Mouse (Mus musculus) midbrain, postnatal 0 days (tissue): Measurements from ENCODE around the gene Yipf3. TPM values are rescaled to one million over a fixed set of nuclear protein-coding genes. Genes with fewer than 3 reads are reported as not detected.

ENCODE experiments used
- ATAC-seq: fragments of 200-750 bp; cut with Nextera tagmentation; 2 replicates; pipeline ENCODE4 v1.8.0; 2017; ENCODE audit warnings: moderate number of reproducible peaks, mild to moderate bottlenecking, moderate TSS enrichment, moderate library complexity; ENCODE audit not compliant: low FRiP score
- DNase-seq: peaks from one replicate; pipeline ENCODE4 v3.0.0-alpha.2; 2015; ENCODE audit warnings: low spot score
- H3K27ac ChIP-seq: fragments of 300-500 bp; sonication (generic); 2 replicates; pipeline ENCODE4 v1.5.1; 2014; ENCODE audit warnings: low read depth, mild to moderate bottlenecking, low read length, mixed read lengths
- H3K27me3 ChIP-seq: fragments of 300-500 bp; sonication (generic); 2 replicates; pipeline ENCODE4 v1.6.1; 2014; ENCODE audit warnings: low read length, control low read depth, mixed read lengths; ENCODE audit not compliant: insufficient read depth
- H3K36me3 ChIP-seq: fragments of 300-500 bp; sonication (generic); 2 replicates; pipeline ENCODE4 v1.6.1; 2014; ENCODE audit warnings: low read length, control low read depth, mixed read lengths; ENCODE audit not compliant: insufficient read depth
- H3K4me1 ChIP-seq: fragments of 300-500 bp; sonication (generic); 2 replicates; pipeline ENCODE4 v1.6.1; 2014; ENCODE audit warnings: mild to moderate bottlenecking, control low read depth, antibody characterized with exemption, low read length, mixed read lengths; ENCODE audit not compliant: insufficient read depth
- H3K4me2 ChIP-seq: fragments of 300-500 bp; sonication (generic); 2 replicates; pipeline ENCODE4 v1.6.1; 2014; ENCODE audit warnings: low read depth, mild to moderate bottlenecking, low read length, mixed read lengths; ENCODE audit not compliant: poor library complexity, severe bottlenecking
- H3K4me3 ChIP-seq: fragments of 300-500 bp; sonication (generic); 2 replicates; pipeline ENCODE4 v1.5.1; 2014; ENCODE audit warnings: low read depth, mild to moderate bottlenecking, low read length, moderate library complexity
- H3K9ac ChIP-seq: fragments of 300-500 bp; sonication (generic); replicated peaks from 2 replicates; pipeline ENCODE4 v1.6.1; 2014; ENCODE audit warnings: mild to moderate bottlenecking, low read length, moderate library complexity, mixed read lengths; ENCODE audit not compliant: poor library complexity, severe bottlenecking
- H3K9me3 ChIP-seq: fragments of 300-500 bp; sonication (generic); 2 replicates; pipeline ENCODE4 v1.6.1; 2016; ENCODE audit warnings: low read length, control low read depth
- CTCF ChIP-seq: IDR thresholded peaks from 2 replicates; pipeline ENCODE4 v1.5.1; 2016; ENCODE audit warnings: antibody characterized with exemption, mild to moderate bottlenecking
- WGBS: fragments of 180-500 bp; shearing (Covaris S2); extraction: QIAGEN DNeasy Blood & Tissue Kit; methylation state at CpG from one replicate; pipeline ENCODE4 v1.1.7; 2014; 5-methylcytosine and 5-hydroxymethylcytosine counted together
- polyA plus RNA-seq: library from polyadenylated mRNA; unstranded; fragments of >200 nt; fragmentation: Nextera tagmentation; extraction: Ambion mirVana; gene quantifications from 2 replicates; pipeline ENCODE4 v1.2.1, GENCODE M21; 2015
- total RNA-seq: library from RNA; depleted of rRNA; stranded (reverse); fragments of >200 nt; gene quantifications from 2 replicates; pipeline ENCODE4 v1.2.3, GENCODE M21; 2014

Gene Yipf3
- total and polyA plus RNA-seq, 2 experiments from 2014 or later, result 18.9 to 70.6 TPM

- no peak overlapping the region for H3K4me2 ChIP-seq
- H3K4me3 ChIP-seq, result no peak overlapping the region
- no peak for ATAC-seq
- no peak for TF ChIP-seq CTCF
- no peaks in the 10 kb centered on the region for H3K9me3 ChIP-seq
- no peak overlapping the region for H3K9ac ChIP-seq
- no peak overlapping the region for H3K27ac ChIP-seq
- DNase-seq, result no peak
- no peaks in the 10 kb centered on the region for H3K27me3 ChIP-seq
- no peaks in the 10 kb centered on the region for H3K4me1 ChIP-seq
- peaks cover 19% of the 10 kb centered on the region for H3K36me3 ChIP-seq
- WGBS, result 87% methylated on average over 7 of the region's 7 CpGs
These were observed 19.6 kb downstream of the Yipf3 start for GRCm38 (mm10) chr17:46267511-46267910.

GRCm38 (mm10) chr17:46268026-46268720 is 20.3 kb downstream of the Yipf3 start:
- TF ChIP-seq CTCF, result no peak
- DNase-seq (no peak), ATAC-seq (no peak)
- H3K36me3 ChIP-seq, result peaks cover 15% of the 10 kb centered on the region
- no peak overlapping the region for H3K27ac ChIP-seq
- WGBS, result 87% methylated on average over 10 of the region's 10 CpGs
- no peak overlapping the region for H3K9ac ChIP-seq
- no peak overlapping the region for H3K4me2 ChIP-seq
- H3K27me3 ChIP-seq, result no peaks in the 10 kb centered on the region
- no peak overlapping the region for H3K4me3 ChIP-seq
- no peaks in the 10 kb centered on the region for H3K4me1 ChIP-seq
- no peaks in the 10 kb centered on the region for H3K9me3 ChIP-seq

GRCm38 (mm10) chr17:46269771-46270534 is 22.1 kb downstream of the Yipf3 start:
- 80% methylated on average over 19 of the region's 19 CpGs for WGBS
- no peak for TF ChIP-seq CTCF
- no peak for DNase-seq
- Histone ChIP-seq H3K36me3 (0 out of 2 replicates have a peak, but pooled peaks cover 2% of the 10 kb centered on the region), H3K9me3 (no peaks in the 10 kb centered on the region), H3K4me2 (no peak overlapping the region), H3K4me3 (no peak overlapping the region), H3K4me1 (no peaks in the 10 kb centered on the region), H3K27ac (no peak overlapping the region), H3K27me3 (no peaks in the 10 kb centered on the region), H3K9ac (no peak overlapping the region)
- ATAC-seq, result no peak

DNA sequence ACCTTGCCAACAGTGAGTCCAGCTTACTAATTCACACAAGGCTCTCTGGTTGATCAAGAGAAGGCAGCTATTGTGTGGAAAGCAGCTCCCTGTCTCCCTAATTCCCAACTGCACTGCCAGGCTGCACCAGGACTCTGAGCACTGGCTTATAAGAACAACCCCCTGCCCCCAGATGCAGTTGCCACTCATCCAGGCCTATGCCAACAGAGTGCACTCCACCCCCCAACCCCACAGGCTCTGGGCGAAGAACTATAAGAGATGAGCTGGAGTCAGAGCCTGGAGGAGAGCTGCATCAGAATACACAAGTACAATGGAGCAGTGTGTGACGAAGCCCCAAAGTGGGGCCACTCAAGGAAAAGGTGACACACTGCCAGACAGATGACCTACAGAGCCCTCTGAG is 24.2 kb downstream of the Yipf3 start:
- no peak for DNase-seq
- no peak overlapping the region for H3K9ac ChIP-seq
- TF ChIP-seq CTCF, result no peak
- H3K27me3 ChIP-seq, result no peaks in the 10 kb centered on the region
- no peak overlapping the region for H3K4me2 ChIP-seq
- H3K4me1 ChIP-seq, result no peaks in the 10 kb centered on the region
- 0 out of 2 replicates have a peak, but pooled peaks cover 2% of the 10 kb centered on the region for H3K36me3 ChIP-seq
- no peak overlapping the region for H3K27ac ChIP-seq
- no peak overlapping the region for H3K4me3 ChIP-seq
- WGBS, result 75% methylated on average over 2 of the region's 2 CpGs
- no peaks in the 10 kb centered on the region for H3K9me3 ChIP-seq
- ATAC-seq, result 0 out of 2 replicates have a peak, but pooled peaks have one; percentile 34

- 89% methylated on average over 5 of the region's 5 CpGs for WGBS
- Histone ChIP-seq H3K36me3 (0 out of 2 replicates have a peak, but pooled peaks cover 2% of the 10 kb centered on the region), H3K9ac (no peak overlapping the region), H3K27ac (no peak overlapping the region), H3K4me1 (no peaks in the 10 kb centered on the region), H3K9me3 (no peaks in the 10 kb centered on the region), H3K4me3 (no peak overlapping the region), H3K4me2 (no peak overlapping the region), H3K27me3 (no peaks in the 10 kb centered on the region)
- ATAC-seq, result no peak
- no peak for TF ChIP-seq CTCF
- DNase-seq, result no peak
These were observed 24.8 kb downstream of the Yipf3 start for GRCm38 (mm10) chr17:46272675-46273074.

GRCm38 (mm10) chr17:46273803-46274236 is 25.9 kb downstream of the Yipf3 start:
- Histone ChIP-seq H3K27me3 (no peaks in the 10 kb centered on the region), H3K9ac (no peak overlapping the region; the same call in 1 of the 2 replicates), H3K4me3 (no peak overlapping the region), H3K9me3 (no peaks in the 10 kb centered on the region), H3K4me1 (no peaks in the 10 kb centered on the region), H3K36me3 (peaks cover 9% of the 10 kb centered on the region; the same call in 1 of the 2 replicates), H3K4me2 (no peak overlapping the region), H3K27ac (no peak overlapping the region)
- ATAC-seq (no peak), DNase-seq (no peak)
- WGBS, result 54% methylated on average over 1 of the region's 1 CpGs
- TF ChIP-seq CTCF, result no peak
